Mouse (Mus musculus) lung, postnatal 0 days (tissue): Measurements from ENCODE around the gene Ilkap.

Experiments used
- CTCF ChIP-seq: IDR thresholded peaks from 2 replicates; pipeline ENCODE4 v1.5.1; 2016; ENCODE audit warnings: antibody characterized with exemption, mild to moderate bottlenecking
- EP300 ChIP-seq: IDR thresholded peaks from 2 replicates; pipeline ENCODE4 v1.6.1; 2016; ENCODE audit warnings: antibody characterized with exemption, mild to moderate bottlenecking, control low read depth

DNA sequence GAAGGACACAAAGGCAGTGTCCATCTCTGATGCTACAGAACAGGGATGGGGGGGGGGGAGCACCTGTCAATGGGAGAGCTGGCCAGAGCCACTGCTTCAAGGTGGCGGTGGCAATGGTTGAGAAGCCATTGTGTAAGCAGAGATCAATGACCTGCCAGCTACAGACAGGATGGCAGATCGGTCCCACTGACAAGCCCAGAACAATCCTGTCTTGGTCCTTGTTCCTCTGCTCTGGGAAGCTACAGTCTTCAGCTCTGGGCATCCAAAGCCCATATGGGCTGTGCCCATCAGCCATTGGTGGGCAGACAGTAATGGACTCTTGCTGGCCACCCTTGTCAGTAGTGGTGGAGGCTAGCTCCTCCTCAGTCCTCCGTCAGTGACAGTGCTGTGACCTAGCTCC is 43.2 kb upstream of the Ilkap start:
- TF ChIP-seq EP300 (no peak), CTCF (no peak)
